Mouse (Mus musculus): ENCODE measurements at regions not wholly inside any gene's neighbourhood (a gene's known extent, or its start where the extent isn't known, plus 50 kb on each side); places are given as distances from the start of the nearest gene placed in this dataset.

GRCm38 (mm10) chr3:21820051-21820598 is 256.3 kb upstream of the Tbl1xr1 start:
- no peak for DNase-seq (ENCODE audit: low read depth)

GRCm38 (mm10) chr3:21822675-21823074 is 253.8 kb upstream of the Tbl1xr1 start:
- no peak for DNase-seq (ENCODE audit: low read depth)

- DNase-seq (ENCODE audit: low read depth): no peak
Measured at GRCm38 (mm10) chr3:21823331-21823730, 253.1 kb upstream of the Tbl1xr1 start.

- DNase-seq (ENCODE audit: low read depth): no peak
Measured at GRCm38 (mm10) chr3:21824101-21824880, 252.2 kb upstream of the Tbl1xr1 start.

- no peak for DNase-seq (ENCODE audit: low read depth)
Measured at GRCm38 (mm10) chr3:21824913-21825610, 251.4 kb upstream of the Tbl1xr1 start.

GRCm38 (mm10) chr3:21827656-21828055 is 248.8 kb upstream of the Tbl1xr1 start:
- DNase-seq (ENCODE audit: low read depth): no peak

- DNase-seq (ENCODE audit: low read depth): no peak
Measured at GRCm38 (mm10) chr3:21833111-21833510, 243.3 kb upstream of the Tbl1xr1 start.

GRCm38 (mm10) chr3:21835526-21835925 is 240.9 kb upstream of the Tbl1xr1 start:
- no peak for DNase-seq (ENCODE audit: low read depth)

GRCm38 (mm10) chr3:21837297-21837946 is 239.0 kb upstream of the Tbl1xr1 start:
- no peak for DNase-seq (ENCODE audit: low read depth)

GRCm38 (mm10) chr3:21840751-21841488 is 235.5 kb upstream of the Tbl1xr1 start:
- DNase-seq (ENCODE audit: low read depth): no peak

- no peak for DNase-seq (ENCODE audit: low read depth)
Measured at GRCm38 (mm10) chr3:21841506-21841905, 234.9 kb upstream of the Tbl1xr1 start.

GRCm38 (mm10) chr3:21842545-21843291 is 233.7 kb upstream of the Tbl1xr1 start:
- no peak for DNase-seq (ENCODE audit: low read depth)

GRCm38 (mm10) chr3:21843292-21843852 is 233.1 kb upstream of the Tbl1xr1 start:
- no peak for DNase-seq (ENCODE audit: low read depth)

GRCm38 (mm10) chr3:21849831-21850230 is 226.6 kb upstream of the Tbl1xr1 start:
- DNase-seq (ENCODE audit: low read depth): no peak

- DNase-seq (ENCODE audit: low read depth): no peak
Measured at GRCm38 (mm10) chr3:21850977-21851376, 225.5 kb upstream of the Tbl1xr1 start.

GRCm38 (mm10) chr3:21854340-21854739 is 222.1 kb upstream of the Tbl1xr1 start:
- no peak for DNase-seq (ENCODE audit: low read depth)

GRCm38 (mm10) chr3:21859436-21859835 is 217.0 kb upstream of the Tbl1xr1 start:
- no peak for DNase-seq (ENCODE audit: low read depth)

GRCm38 (mm10) chr3:21860915-21861635 is 215.4 kb upstream of the Tbl1xr1 start:
- DNase-seq (ENCODE audit: low read depth): no peak

- no peak for DNase-seq (ENCODE audit: low read depth)
Measured at GRCm38 (mm10) chr3:21861636-21861970, 214.8 kb upstream of the Tbl1xr1 start.

- no peak for DNase-seq (ENCODE audit: low read depth)
Measured at GRCm38 (mm10) chr3:21864391-21864790, 212.1 kb upstream of the Tbl1xr1 start.

All from c-Kit-positive CD71-positive TER-119-negative erythroid progenitor cells, embryonic 14.5 days (primary cell).